Mouse (Mus musculus) cortical plate, adult 2 months (tissue): ENCODE data around the gene Iqck.

Experiments used
- CTCF ChIP-seq: fragments of 200-500 bp; IDR thresholded peaks from 2 replicates; pipeline ENCODE4 v1.5.1; 2011; ENCODE audit warnings: mild to moderate bottlenecking, control low read depth, low read length; ENCODE audit not compliant: insufficient read depth; ENCODE audit errors: extremely low read depth
- POLR2A ChIP-seq: fragments of 200-500 bp; IDR thresholded peaks from 2 replicates; pipeline ENCODE4 v1.6.1; 2011; ENCODE audit warnings: mild to moderate bottlenecking, low read length, control low read depth; ENCODE audit not compliant: insufficient read depth; ENCODE audit errors: extremely low read depth

- TF ChIP-seq CTCF (no peak), POLR2A (no peak)
Observed at GRCm38 (mm10) chr7:118816275-118816674, 39.3 kb upstream of the Iqck start.
